Mouse (Mus musculus): ENCODE data around the gene Grap2. TPM values are rescaled to one million over a fixed set of nuclear protein-coding genes. Genes with fewer than 3 reads are reported as not detected.

Gene Grap2
- polyA plus RNA-seq, 1 experiment from 2014 or later, result 112 TPM

GRCm38 (mm10) chr15:80634391-80635193 lies 62.2 kb downstream of the Grap2 start:
- DNase-seq (ENCODE audit: low spot score), result peak; percentile 65

- DNase-seq (ENCODE audit: low spot score), result no peak
Observed at GRCm38 (mm10) chr15:80636757-80637372, 64.5 kb downstream of the Grap2 start.

GRCm38 (mm10) chr15:80639071-80639702 lies 66.8 kb downstream of the Grap2 start:
- DNase-seq (ENCODE audit: low spot score), result peak; percentile 30

GRCm38 (mm10) chr15:80639874-80640273 lies 67.5 kb downstream of the Grap2 start:
- no peak for DNase-seq (ENCODE audit: low spot score)

- DNase-seq (ENCODE audit: low spot score), result no peak
Observed at GRCm38 (mm10) chr15:80641702-80642435, 69.5 kb downstream of the Grap2 start.

DNA sequence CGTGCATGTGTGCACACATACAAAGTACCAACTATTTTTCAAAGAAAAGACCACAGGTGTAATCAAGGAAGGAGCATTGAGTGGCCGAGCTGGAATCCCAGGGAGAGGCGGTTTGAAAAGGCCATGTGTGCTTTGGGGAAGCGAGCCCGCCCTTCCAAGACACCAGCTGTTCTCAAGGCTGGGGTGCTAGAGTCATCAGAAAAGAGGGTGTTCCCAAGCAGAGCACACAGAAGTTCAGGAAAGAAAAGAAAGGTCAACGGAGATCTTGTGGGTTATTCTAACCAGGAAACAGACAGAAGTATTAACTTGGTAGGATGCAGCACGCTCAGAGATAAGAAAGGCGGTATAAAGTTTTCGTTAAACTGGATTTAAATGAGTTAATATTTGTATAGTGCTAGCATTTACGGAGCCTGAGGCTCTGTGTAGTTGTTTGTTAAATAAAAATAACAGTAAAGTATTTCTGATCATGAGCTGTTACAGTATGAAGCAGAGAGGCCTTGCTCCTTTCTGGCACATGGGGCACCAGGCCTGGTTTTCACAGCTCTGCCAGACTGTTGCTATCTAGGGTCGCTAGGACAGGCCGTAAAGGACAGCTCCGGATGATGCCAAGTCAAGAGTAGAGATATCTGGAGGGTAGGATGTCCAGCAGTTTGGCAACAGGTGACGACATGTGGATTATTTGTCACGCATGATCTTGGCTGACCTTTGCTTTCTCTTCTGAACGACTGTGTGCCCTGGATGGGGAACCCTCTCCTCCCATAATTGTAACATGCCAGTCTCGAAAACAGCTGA lies 72.8 kb downstream of the Grap2 start:
- DNase-seq (ENCODE audit: low spot score), result no peak

GRCm38 (mm10) chr15:80648977-80649606 lies 76.7 kb downstream of the Grap2 start:
- DNase-seq (ENCODE audit: low spot score), result no peak

GRCm38 (mm10) chr15:80650412-80650811 lies 78.0 kb downstream of the Grap2 start:
- DNase-seq (ENCODE audit: low spot score), result no peak

GRCm38 (mm10) chr15:80653865-80654264 lies 81.5 kb downstream of the Grap2 start:
- no peak for DNase-seq (ENCODE audit: low spot score)

- DNase-seq (ENCODE audit: low spot score), result no peak
Observed at GRCm38 (mm10) chr15:80658815-80659471, 86.5 kb downstream of the Grap2 start.

DNA sequence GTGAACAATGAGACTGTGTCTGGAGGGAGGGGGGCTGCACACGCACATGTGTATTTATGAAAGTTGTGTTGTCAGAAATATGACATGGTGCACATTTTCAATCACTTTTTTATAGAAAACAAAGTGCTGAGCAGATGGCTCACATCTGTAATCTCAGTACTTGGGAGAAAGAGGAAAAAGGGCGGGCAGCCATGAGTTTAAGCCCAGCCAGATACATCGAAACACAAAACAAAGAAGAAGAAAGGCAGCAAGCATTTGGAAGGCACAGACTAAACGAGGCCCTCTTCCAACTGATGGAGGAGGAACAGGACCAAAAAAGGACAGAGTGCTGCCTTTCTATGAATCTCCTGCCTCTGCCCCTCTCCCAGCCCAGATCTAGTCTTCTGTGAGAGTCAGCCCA lies 88.6 kb downstream of the Grap2 start:
- DNase-seq (ENCODE audit: low spot score), result no peak

DNA sequence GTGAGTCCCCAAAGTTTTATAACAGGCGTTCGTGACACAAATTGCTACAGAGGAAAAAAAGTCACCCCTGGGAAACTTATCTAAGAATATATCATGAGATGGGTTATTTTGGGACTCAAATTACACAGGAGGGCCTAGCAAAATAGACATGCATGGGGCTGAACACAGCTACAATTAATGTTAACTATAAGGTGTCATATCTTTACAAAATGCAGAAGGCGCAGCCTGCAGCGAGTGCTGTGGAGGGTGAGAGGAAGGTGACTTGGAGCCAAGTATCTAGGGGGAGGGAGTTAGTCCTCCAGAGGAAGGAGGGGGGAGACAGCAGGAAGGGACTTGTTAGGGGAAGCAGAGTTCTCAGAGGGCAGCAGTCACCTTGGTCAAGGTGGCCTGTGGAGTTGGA lies 92.0 kb downstream of the Grap2 start:
- no peak for DNase-seq (ENCODE audit: low spot score)

GRCm38 (mm10) chr15:80671295-80672252 lies 99.2 kb downstream of the Grap2 start, which contains the start of gene Fam83f:
TSS of gene Fam83f (plus strand) at chr15:80671847.
- no peak for DNase-seq (ENCODE audit: low spot score)

GRCm38 (mm10) chr15:80672810-80673209 lies 100.4 kb downstream of the Grap2 start:
- DNase-seq (ENCODE audit: low spot score), result no peak

- DNase-seq (ENCODE audit: low spot score), result no peak
Observed at GRCm38 (mm10) chr15:80673337-80674095, 101.1 kb downstream of the Grap2 start.

GRCm38 (mm10) chr15:80674700-80675099 lies 102.3 kb downstream of the Grap2 start:
- no peak for DNase-seq (ENCODE audit: low spot score)

DNA sequence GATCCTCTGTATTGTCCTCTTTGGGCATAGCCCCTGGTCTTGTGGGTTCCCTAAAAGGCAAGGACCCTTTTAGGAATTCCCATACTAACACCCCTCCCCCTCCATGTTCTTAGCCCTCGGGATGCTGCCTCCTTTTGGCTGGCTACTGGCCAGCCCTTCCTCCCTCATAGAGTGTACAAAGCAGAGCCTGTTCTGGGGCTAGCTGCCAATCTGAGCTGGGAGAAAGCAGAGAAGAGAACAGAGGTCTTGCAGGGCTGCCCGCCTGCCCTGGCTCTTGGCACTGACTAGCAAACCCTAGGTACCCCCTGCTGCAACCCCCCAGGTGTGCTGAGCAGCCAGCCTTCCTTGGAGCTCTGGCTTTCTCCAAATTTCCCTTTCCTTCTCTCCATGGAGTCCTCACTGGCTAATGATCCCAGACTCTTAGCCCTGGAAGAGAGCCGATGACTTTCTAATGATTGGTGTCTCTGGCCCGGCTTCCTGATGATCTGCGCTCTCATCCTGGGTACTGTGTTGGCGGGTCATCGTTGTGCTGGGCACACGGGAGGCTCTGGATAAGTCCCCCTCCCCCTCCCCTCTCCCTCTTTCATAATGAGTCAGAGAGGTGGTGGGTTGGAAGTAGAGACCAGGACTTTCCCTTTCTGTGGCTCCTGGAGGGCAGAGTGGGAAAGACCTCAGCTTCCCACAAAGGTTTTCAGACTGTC lies 107.3 kb downstream of the Grap2 start:
- DNase-seq (ENCODE audit: low spot score), result no peak

All from thymus, postnatal 0 days (tissue).